Mouse (Mus musculus): ENCODE measurements around the gene Sap30bp. TPM values are rescaled to one million over a fixed set of nuclear protein-coding genes. Genes with fewer than 3 reads are reported as not detected.

Sap30bp gene
- polyA plus RNA-seq, 1 experiment: 51.1 TPM

DNA sequence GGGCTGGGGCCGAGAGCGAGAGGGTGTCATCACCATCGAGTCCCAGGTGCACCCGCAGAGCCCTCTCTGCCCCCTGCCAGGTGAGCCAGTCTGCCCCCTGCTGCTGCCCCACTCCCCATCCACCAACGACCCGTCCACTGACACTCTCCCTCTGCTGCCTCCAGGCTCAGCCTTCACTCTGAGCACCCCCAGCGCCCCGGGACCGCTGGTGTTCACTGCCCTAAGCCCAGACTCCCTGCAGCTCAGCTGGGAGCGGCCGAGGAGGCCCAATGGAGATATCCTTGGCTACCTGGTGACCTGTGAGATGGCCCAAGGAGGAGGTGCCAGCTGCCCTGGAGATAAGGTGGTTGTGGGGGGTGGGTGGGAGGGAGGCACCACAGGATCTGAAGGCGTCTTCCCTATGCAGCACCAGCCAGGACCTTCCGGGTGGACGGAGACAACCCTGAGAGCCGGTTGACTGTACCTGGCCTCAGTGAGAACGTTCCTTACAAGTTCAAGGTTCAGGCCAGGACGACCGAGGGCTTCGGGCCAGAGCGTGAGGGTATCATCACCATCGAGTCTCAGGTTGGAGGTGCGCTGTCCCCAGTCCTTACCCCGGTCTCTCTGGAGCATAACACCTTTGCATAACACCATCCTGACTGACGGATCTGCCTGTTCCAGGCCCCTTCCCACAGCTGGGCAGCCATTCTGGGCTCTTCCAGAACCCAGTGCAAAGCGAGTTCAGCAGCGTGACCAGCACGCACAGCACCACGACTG is 74.2 kb downstream of the Sap30bp start:
- TF ChIP-seq POLR2A (IDR thresholded peaks at IDR 0.05; ENCODE audit: insufficient read depth, low read length): no peak
- no peak for TF ChIP-seq CTCF (IDR thresholded peaks at IDR 0.05; ENCODE audit: low read depth, low read length)
- no peak for TF ChIP-seq EP300 (IDR thresholded peaks at IDR 0.05; ENCODE audit: insufficient read depth, low read depth, low read length)
- Histone ChIP-seq H3K27me3 (ENCODE audit: control insufficient read depth, insufficient read depth, low read length, poor library complexity, severe bottlenecking) (no peaks in the 10 kb centered on the region), H3K4me3 (ENCODE audit: low read depth, low read length) (no peak overlapping the region), H3K27ac (ENCODE audit: insufficient read depth, low read length) (no peak overlapping the region), H3K9ac (ENCODE audit: low read depth, poor library complexity, severe bottlenecking) (no peak overlapping the region), H3K9me3 (replicated peaks; ENCODE audit: control insufficient read depth, insufficient read depth, low read length, poor library complexity, severe bottlenecking) (no peaks in the 10 kb centered on the region), H3K36me3 (ENCODE audit: control insufficient read depth, insufficient read depth, low read length, poor library complexity, severe bottlenecking) (peaks cover 25% of the 10 kb centered on the region), H3K4me1 (ENCODE audit: control insufficient read depth, insufficient read depth, low read length) (peaks cover 7% of the 10 kb centered on the region)

DNA sequence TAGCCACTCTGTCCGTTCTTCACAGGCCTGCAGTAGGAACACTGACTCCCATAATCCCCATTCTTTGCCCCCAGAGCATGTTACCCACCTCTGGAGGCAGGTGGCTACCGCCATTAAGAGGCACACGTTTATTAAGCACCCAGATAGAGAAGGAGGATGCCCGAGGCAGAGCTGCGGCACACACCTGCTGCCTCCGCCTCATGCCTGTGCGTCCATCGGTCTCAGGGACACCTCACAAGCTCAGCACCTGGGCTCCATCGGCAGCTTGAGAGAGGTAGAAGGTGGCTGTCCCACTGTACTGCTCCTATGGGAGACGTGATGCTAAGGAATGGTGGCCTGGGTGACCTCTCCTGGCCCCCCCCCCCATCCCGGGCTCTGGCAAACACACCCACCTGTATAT is 75.3 kb downstream of the Sap30bp start:
- Histone ChIP-seq H3K4me3 (ENCODE audit: low read depth, low read length) (no peak overlapping the region), H3K27ac (ENCODE audit: insufficient read depth, low read length) (no peak overlapping the region), H3K9me3 (replicated peaks; ENCODE audit: control insufficient read depth, insufficient read depth, low read length, poor library complexity, severe bottlenecking) (no peaks in the 10 kb centered on the region), H3K36me3 (ENCODE audit: control insufficient read depth, insufficient read depth, low read length, poor library complexity, severe bottlenecking) (peaks cover 25% of the 10 kb centered on the region), H3K4me1 (ENCODE audit: control insufficient read depth, insufficient read depth, low read length) (peaks cover 7% of the 10 kb centered on the region), H3K9ac (ENCODE audit: low read depth, poor library complexity, severe bottlenecking) (no peak overlapping the region), H3K27me3 (ENCODE audit: control insufficient read depth, insufficient read depth, low read length, poor library complexity, severe bottlenecking) (no peaks in the 10 kb centered on the region)
- TF ChIP-seq POLR2A (IDR thresholded peaks at IDR 0.05; ENCODE audit: insufficient read depth, low read length) (no peak), EP300 (IDR thresholded peaks at IDR 0.05; ENCODE audit: insufficient read depth, low read depth, low read length) (no peak), CTCF (IDR thresholded peaks at IDR 0.05; ENCODE audit: low read depth, low read length) (no peak)

DNA sequence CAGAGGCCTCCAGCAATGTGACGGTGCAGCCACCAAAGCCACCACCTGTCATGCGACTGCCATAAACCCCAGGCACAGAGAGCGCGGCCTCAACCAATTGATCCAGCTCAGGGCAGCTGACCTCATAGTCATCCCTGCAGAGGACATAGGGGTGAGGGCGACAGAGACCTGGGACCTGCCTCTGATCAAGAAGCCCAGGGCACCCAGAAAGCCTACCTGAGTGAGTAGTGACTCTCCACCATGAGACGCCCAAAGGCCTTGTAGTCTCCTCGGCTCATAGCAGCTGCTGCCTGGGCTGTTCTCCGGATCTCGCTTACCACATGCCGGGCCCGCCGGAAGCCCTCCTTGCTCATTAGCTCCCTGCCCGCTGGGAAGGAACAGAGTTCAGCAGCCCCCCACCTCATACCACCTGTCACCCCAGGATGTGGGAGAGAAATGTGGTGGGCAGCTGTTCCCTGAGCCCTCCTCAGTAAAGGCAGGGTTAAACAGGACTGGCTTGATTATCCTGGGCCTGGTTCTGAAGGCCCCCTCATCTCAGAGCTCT is 75.8 kb downstream of the Sap30bp start:
- Histone ChIP-seq H3K9me3 (replicated peaks; ENCODE audit: control insufficient read depth, insufficient read depth, low read length, poor library complexity, severe bottlenecking) (no peaks in the 10 kb centered on the region), H3K36me3 (ENCODE audit: control insufficient read depth, insufficient read depth, low read length, poor library complexity, severe bottlenecking) (peaks cover 25% of the 10 kb centered on the region), H3K4me1 (ENCODE audit: control insufficient read depth, insufficient read depth, low read length) (peaks cover 7% of the 10 kb centered on the region), H3K27ac (ENCODE audit: insufficient read depth, low read length) (no peak overlapping the region), H3K27me3 (ENCODE audit: control insufficient read depth, insufficient read depth, low read length, poor library complexity, severe bottlenecking) (no peaks in the 10 kb centered on the region), H3K9ac (ENCODE audit: low read depth, poor library complexity, severe bottlenecking) (no peak overlapping the region), H3K4me3 (ENCODE audit: low read depth, low read length) (no peak overlapping the region)
- no peak for TF ChIP-seq POLR2A (IDR thresholded peaks at IDR 0.05; ENCODE audit: insufficient read depth, low read length)
- no peak for TF ChIP-seq CTCF (IDR thresholded peaks at IDR 0.05; ENCODE audit: low read depth, low read length)
- TF ChIP-seq EP300 (IDR thresholded peaks at IDR 0.05; ENCODE audit: insufficient read depth, low read depth, low read length): no peak

DNA sequence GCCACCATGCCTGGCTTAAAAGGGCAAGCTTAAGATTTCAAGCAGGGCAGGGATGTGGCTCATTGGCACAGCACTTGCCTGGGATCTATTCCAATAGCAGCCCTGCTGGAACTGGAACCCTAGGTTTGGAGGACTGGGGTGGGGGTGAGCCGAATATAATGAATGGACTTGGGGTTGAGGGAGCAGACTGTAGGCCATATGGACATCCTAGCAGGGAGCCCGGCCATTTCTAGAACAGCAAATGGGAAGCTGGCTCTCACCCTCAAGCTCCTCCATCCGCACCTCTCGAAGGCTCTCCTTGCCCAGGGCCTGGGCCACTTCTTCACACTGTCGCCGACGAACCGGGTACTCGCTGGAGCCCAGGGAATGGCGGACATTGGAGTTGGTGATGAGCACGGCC is 76.6 kb downstream of the Sap30bp start:
- Histone ChIP-seq H3K27me3 (ENCODE audit: control insufficient read depth, insufficient read depth, low read length, poor library complexity, severe bottlenecking) (no peaks in the 10 kb centered on the region), H3K9ac (ENCODE audit: low read depth, poor library complexity, severe bottlenecking) (no peak overlapping the region), H3K27ac (ENCODE audit: insufficient read depth, low read length) (no peak overlapping the region), H3K4me3 (ENCODE audit: low read depth, low read length) (no peak overlapping the region), H3K4me1 (ENCODE audit: control insufficient read depth, insufficient read depth, low read length) (peaks cover 7% of the 10 kb centered on the region), H3K9me3 (replicated peaks; ENCODE audit: control insufficient read depth, insufficient read depth, low read length, poor library complexity, severe bottlenecking) (no peaks in the 10 kb centered on the region), H3K36me3 (ENCODE audit: control insufficient read depth, insufficient read depth, low read length, poor library complexity, severe bottlenecking) (peaks cover 25% of the 10 kb centered on the region)
- TF ChIP-seq CTCF (IDR thresholded peaks at IDR 0.05; ENCODE audit: low read depth, low read length) (no peak), POLR2A (IDR thresholded peaks at IDR 0.05; ENCODE audit: insufficient read depth, low read length) (no peak), EP300 (IDR thresholded peaks at IDR 0.05; ENCODE audit: insufficient read depth, low read depth, low read length) (no peak)

DNA sequence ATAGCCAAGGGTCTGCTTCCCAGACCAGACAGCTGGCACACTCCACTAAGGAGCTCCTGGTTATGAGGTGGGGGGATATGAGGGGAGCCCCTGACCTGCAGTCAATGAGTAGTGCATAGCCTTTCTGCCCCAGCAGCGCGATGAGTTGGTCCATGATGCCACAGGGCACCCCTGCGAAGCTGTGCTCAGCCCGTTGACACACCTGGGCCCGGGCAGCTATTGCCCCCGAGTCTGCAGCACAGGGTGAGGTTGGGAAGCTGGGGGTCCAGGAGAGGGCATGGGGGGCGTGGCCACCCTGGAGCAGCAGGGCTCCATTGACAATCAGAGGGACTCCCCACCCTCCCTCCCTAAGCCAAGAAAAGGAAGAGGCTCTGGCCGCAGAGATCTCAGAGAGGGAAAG is 77.1 kb downstream of the Sap30bp start:
- Histone ChIP-seq H3K4me1 (ENCODE audit: control insufficient read depth, insufficient read depth, low read length) (peaks cover 7% of the 10 kb centered on the region), H3K27me3 (ENCODE audit: control insufficient read depth, insufficient read depth, low read length, poor library complexity, severe bottlenecking) (no peaks in the 10 kb centered on the region), H3K9me3 (replicated peaks; ENCODE audit: control insufficient read depth, insufficient read depth, low read length, poor library complexity, severe bottlenecking) (no peaks in the 10 kb centered on the region), H3K4me3 (ENCODE audit: low read depth, low read length) (no peak overlapping the region), H3K36me3 (ENCODE audit: control insufficient read depth, insufficient read depth, low read length, poor library complexity, severe bottlenecking) (peaks cover 25% of the 10 kb centered on the region), H3K9ac (ENCODE audit: low read depth, poor library complexity, severe bottlenecking) (no peak overlapping the region), H3K27ac (ENCODE audit: insufficient read depth, low read length) (no peak overlapping the region)
- TF ChIP-seq EP300 (IDR thresholded peaks at IDR 0.05; ENCODE audit: insufficient read depth, low read depth, low read length) (no peak), POLR2A (IDR thresholded peaks at IDR 0.05; ENCODE audit: insufficient read depth, low read length) (no peak), CTCF (IDR thresholded peaks at IDR 0.05; ENCODE audit: low read depth, low read length) (no peak)

DNA sequence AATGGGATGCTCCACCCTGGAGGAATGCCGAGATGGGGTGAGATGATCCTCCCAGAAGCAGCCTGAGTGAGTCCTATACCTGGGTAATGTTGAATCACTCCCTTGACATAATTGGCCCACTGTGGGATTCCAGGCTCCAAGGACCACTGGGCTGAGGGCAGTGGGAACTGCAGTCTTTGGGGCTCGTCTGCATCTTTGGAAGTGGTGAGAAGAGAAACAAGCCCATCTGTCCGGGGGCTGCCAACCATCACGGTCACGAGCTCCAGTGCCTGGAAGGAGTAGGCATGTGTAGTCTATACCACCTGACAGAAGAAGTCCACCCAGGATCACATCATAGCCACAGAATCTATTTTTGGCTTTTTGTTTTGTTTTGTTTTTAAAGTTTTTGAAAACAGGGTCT is 77.9 kb downstream of the Sap30bp start:
- Histone ChIP-seq H3K27me3 (ENCODE audit: control insufficient read depth, insufficient read depth, low read length, poor library complexity, severe bottlenecking) (no peaks in the 10 kb centered on the region), H3K9ac (ENCODE audit: low read depth, poor library complexity, severe bottlenecking) (no peak overlapping the region), H3K4me3 (ENCODE audit: low read depth, low read length) (no peak overlapping the region), H3K4me1 (ENCODE audit: control insufficient read depth, insufficient read depth, low read length) (no peaks in the 10 kb centered on the region), H3K36me3 (ENCODE audit: control insufficient read depth, insufficient read depth, low read length, poor library complexity, severe bottlenecking) (peaks cover 25% of the 10 kb centered on the region), H3K9me3 (replicated peaks; ENCODE audit: control insufficient read depth, insufficient read depth, low read length, poor library complexity, severe bottlenecking) (no peaks in the 10 kb centered on the region), H3K27ac (ENCODE audit: insufficient read depth, low read length) (no peak overlapping the region)
- TF ChIP-seq POLR2A (IDR thresholded peaks at IDR 0.05; ENCODE audit: insufficient read depth, low read length) (no peak), EP300 (IDR thresholded peaks at IDR 0.05; ENCODE audit: insufficient read depth, low read depth, low read length) (no peak)
